Mouse (Mus musculus) embryo, embryonic 9.5 days (tissue): Measurements from ENCODE around the gene Acvr1.

ENCODE experiments used
- DNase-seq: peaks from one replicate; pipeline ENCODE4 v3.0.0-alpha.2; 2017; ENCODE audit errors: extremely low spot score

Acvr1 gene

GRCm38 (mm10) chr2:58567066-58567810, at the start of gene Acvr1, which contains the start of gene Upp2:
Gene Acvr1, minus strand, starts transcription at chr2:58567157.
Gene Upp2, plus strand, starts transcription at chr2:58567298.
- peak; percentile 82 for DNase-seq

DNA sequence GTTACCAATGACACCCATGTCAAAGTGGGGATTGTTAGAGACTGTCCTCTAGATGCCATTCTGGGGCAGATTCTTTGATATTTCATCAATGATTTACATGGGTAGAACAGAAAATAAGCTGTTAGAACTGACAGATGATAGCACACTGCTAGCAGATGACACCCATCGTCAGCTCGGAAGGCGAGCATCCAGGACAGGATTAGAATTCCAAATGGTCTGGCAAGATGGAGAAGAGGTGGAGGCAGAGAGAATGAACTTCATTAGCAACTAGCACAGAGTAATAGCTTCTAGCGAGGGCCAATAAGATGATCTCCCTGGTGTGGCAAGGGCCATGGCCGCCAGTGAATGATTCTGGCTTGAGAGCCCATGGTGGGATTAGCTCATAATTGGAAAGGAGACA, 48.8 kb upstream of the Acvr1 start:
- DNase-seq = no peak

DNA sequence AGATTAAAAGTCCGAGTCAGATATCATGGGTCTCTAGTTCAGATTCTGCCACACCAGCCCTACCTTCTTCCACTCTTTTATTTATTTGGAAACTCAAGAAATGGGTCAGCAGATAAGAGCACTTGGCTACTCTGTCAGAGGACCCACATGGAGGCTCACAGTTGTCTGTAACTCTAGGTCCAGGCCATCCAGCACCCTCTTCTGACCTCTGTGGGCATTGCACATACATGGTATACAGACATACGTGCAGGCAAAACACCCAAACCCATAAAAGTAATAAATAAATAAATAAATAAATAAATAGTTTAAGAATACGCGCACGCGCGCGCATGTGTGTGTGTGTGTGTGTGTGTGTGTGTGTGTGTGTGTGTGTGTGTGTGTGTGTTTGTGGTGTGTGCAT, 47.9 kb upstream of the Acvr1 start:
- no peak for DNase-seq

GRCm38 (mm10) chr2:58613720-58614119, 46.8 kb upstream of the Acvr1 start:
- no peak for DNase-seq

- DNase-seq = no peak
These were observed 37.8 kb upstream of the Acvr1 start for GRCm38 (mm10) chr2:58604791-58605190.

- no peak for DNase-seq
These were observed 36.4 kb upstream of the Acvr1 start for GRCm38 (mm10) chr2:58603379-58603778.

DNA sequence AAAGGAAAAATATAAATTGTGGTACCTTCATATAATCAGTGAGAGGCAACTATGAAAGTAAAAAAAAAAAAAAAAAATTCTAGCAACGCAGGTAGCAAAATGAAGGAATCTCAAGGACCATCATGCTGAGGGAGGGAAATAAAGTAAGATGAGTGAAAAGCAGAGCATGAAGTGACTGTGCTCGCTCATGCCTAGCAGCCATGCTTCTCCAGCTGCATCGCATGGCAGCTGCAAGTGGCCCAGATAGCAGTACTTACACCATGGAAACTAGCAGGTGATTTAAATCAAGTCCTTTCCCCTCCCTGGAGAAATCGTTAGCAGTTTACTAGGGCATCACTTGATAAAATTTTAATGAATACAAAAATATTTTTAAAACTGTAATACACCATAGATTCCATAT, 34.4 kb upstream of the Acvr1 start:
- no peak for DNase-seq

- no peak for DNase-seq
These were observed 32.7 kb upstream of the Acvr1 start for GRCm38 (mm10) chr2:58599639-58600038.

GRCm38 (mm10) chr2:58597556-58597955, 30.6 kb upstream of the Acvr1 start:
- no peak for DNase-seq

GRCm38 (mm10) chr2:58596774-58597342, 29.9 kb upstream of the Acvr1 start:
- no peak for DNase-seq

GRCm38 (mm10) chr2:58595350-58595749, 28.4 kb upstream of the Acvr1 start:
- no peak for DNase-seq

GRCm38 (mm10) chr2:58590055-58590454, 23.1 kb upstream of the Acvr1 start:
- no peak for DNase-seq

DNA sequence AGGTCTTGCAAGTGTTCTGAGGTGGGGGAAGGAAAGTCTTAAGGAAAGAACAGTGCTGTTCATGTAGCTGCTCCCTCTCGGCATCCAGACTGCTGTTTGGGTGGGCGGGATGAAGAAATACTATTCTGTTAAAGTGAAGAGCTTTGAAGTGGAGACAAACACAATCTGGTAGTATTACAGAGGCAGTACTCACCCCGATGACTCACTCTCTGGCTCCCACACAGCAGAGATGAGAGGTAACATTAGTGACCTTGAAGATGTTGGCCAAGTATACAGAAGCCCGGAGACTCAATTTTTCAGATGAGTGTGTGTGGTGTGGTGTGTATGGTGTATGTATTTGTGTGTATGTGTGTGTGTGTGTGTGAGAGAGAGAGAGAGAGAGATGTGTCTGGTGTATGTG, 22.7 kb upstream of the Acvr1 start:
- DNase-seq = no peak

GRCm38 (mm10) chr2:58586311-58586710, 19.4 kb upstream of the Acvr1 start:
- DNase-seq = no peak

- DNase-seq = no peak
These were observed 7.2 kb upstream of the Acvr1 start for GRCm38 (mm10) chr2:58574167-58574566.

DNA sequence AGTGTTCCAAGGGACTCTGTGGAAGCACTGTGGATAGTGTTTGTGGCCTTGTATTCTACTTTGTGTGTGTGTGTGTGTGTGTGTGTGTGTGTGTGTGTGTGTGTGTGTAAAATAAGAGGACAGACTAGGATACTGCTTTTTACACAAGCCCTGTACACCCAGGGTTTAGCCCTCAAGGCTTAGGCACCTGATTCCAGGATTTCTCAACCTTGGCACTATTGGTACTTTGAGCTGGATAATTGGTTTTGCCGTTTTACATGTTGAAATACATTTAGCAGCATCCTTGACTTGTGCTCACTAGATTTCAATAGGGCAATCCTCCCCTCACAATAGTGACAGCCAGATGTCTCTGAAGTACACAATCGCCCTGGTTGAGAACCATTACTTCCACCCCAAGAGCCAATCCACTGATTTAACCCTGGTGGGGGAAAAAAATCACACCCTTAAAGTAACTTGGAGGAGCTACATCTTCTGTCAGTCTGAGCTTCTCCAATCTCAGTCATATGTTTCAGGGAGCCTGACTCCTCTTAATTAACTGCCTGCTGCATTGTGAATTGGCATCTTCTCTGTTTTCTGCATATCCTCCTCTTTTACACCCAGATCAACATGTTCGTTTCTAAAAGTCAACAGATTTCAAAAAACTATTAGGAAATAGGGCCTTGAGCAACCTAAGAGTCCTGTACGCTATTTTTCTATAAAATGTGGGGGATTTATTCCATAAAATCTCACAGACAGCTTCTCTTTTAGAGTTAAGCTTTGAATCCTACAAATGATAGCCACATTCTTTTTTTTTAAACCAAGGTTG, 2.1 kb upstream of the Acvr1 start:
- no peak for DNase-seq

DNA sequence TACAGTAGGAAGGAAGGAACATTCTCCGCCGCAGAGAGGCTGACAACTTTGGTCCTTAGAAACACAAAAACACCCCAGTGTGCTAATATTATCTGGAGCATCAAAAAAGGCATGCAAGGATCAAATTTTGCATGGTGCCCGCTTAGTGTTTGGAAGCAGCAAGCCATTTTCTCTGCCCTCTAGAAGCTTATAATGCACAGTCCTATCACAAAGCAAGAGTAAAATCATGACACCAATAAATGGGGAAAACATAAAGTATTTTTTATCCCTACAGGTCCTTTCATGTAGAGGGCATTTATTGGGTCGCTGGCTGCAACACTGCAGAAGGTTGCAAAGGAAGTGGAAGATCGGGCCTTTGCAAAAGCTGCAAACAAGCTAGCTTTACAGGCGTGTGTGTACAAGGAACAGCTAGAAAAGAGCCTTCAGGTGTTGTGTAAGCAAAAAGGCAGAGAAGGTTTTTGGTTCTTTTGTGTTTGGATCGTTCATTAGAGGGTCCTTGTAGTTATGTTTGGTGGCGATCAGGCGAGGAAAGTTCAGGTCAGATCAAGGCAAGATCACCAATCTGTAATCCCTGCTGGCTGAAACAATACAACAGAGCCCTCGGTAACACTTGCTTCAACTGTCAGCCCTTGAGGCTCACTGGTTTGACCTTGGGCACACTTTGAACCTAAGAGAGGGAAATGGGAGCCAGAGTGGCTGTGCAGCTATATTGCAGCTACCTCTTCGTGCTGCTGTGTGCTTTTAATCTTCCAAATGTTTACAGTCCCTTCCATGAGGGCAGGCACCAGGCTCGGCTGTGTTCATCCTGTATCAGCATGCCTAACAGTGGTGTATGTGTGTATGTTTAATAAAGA, 1.1 kb upstream of the Acvr1 start:
- DNase-seq = peak; percentile 31

DNA sequence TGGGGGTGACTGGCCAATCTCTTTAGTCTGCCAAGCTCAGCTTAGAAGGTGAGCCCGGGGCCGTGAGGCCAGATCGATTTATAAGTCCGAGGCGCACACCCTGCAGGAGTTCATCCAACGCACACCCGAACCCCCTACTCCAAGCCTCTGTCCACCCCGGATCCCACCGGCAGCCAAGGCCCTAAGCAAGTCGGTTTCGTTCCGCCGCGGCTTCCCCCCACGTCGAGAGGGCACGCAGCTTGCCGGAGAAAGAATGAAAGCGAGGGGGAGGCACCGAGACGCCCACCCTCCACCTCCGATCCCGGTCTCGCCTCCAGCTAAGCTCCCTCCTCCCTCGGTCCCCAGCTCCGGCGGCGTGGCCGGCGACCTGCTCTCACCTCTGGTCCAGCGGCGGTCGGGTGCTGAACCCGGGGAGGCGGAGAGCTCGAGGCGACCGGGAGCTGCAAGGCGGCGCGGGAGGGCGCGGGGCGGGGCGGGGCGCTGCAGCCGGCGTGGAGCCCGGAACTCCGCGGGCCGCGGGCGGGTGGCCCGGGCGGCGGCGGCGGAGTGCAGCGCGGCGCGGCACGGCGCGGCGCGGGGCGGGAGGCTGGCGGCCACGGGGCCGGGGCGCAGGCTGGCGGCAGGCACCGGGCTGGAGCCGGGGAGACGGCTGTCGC, 419 bp downstream of the Acvr1 start:
- DNase-seq = peak; percentile 70

- DNase-seq = no peak
These were observed 928 bp downstream of the Acvr1 start for GRCm38 (mm10) chr2:58566049-58566409.

- no peak for DNase-seq
These were observed 1.7 kb downstream of the Acvr1 start for GRCm38 (mm10) chr2:58565267-58565666.

DNA sequence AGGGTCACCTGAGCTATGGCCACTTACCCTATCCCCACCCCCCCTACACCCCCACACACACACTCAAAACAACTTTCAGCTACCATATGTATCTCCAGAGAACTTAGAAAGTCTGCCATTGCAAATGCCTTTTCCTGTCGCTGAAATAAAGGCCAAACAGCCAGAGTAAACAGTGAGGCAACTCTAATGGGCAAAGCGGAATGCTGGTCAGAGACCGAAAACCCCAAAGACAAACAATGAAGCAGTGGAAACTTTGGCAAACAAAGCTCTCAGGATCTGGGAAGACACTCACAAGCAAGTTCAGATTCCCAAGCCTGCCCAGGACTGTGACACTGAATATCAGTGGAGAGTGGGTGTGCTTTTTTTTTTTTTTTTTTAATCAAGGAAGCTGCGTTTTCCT, 4.8 kb downstream of the Acvr1 start:
- DNase-seq = no peak
